Mouse (Mus musculus) lung, adult 2 months (tissue): ENCODE measurements around the gene St6galnac1. TPM values are rescaled to one million over a fixed set of nuclear protein-coding genes. Genes with fewer than 3 reads are reported as not detected.

Experiments
- DNase-seq: peaks from one replicate; pipeline ENCODE4 v3.0.0; 2022
- H3K4me1 ChIP-seq: fragments of 200-500 bp; 2 replicates; pipeline ENCODE4 v1.6.1; 2011; ENCODE audit warnings: low read length; ENCODE audit not compliant: control insufficient read depth, insufficient read depth
- H3K4me3 ChIP-seq: fragments of 200-500 bp; replicated peaks from 2 replicates; pipeline ENCODE3; 2011; ENCODE audit warnings: low read depth, mild to moderate bottlenecking, control low read depth, low read length; ENCODE audit errors: extremely low read depth
- CTCF ChIP-seq: fragments of 200-500 bp; IDR thresholded peaks from 2 replicates; pipeline ENCODE4 v1.5.1; 2011; ENCODE audit warnings: mild to moderate bottlenecking, low read length, control low read depth; ENCODE audit not compliant: insufficient read depth
- POLR2A ChIP-seq: fragments of 200-500 bp; IDR thresholded peaks from 2 replicates; pipeline ENCODE4 v1.6.1; 2011; ENCODE audit warnings: low read depth, mild to moderate bottlenecking, control low read depth, low read length, borderline replicate concordance; ENCODE audit errors: extremely low read depth
- WGBS: fragments of 180-500 bp; shearing (Covaris S2); methylation state at CpG from one replicate; pipeline ENCODE4 v1.1.7; 2018; 5-methylcytosine and 5-hydroxymethylcytosine counted together
- polyA plus RNA-seq: library from polyadenylated mRNA; depleted of rRNA; stranded (reverse); fragments of >200 nt; gene quantifications from 2 replicates; pipeline ENCODE4 v1.2.3, GENCODE M21; 2012; rRNA removed

Gene St6galnac1
- polyA plus RNA-seq, 1 experiment: 0.28 TPM

DNA sequence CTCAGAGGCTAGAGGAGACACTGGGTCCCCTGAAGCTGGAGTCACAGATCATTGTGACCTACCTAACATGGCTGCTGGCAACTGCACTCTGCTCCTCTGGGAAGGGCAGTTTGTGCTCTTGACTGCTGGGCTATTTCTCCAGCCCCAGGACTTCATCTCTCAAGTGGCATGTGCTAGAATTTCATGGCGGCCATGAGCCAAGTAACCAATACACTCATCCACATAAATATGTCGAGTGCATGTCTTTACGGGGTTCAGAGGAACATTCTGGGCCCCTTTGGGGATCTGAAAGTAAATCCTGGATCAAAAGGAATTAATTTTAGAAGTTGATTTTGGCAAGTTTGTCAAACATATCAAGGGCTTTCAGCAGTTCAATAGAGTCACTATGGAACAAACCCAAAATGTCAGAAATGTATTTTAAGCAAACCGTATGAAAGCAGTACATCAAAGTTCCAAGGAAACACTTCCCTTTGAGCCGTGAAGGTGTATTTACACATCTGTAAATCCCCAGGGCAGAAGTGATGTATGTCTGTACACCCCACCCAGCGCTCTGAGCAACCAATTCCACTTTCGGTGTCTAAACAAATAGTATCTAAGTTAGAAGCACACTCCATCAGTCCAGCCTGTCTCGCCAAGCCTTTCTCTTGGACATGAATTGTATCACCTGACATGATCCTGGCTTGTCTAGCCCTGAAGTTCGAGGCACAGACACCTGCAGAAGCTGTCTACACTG is 45.9 kb downstream of the St6galnac1 start:
- no peak overlapping the region for H3K4me3 ChIP-seq
- no peak for DNase-seq
- WGBS: 57% methylated on average over 9 of the region's 9 CpGs
- H3K4me1 ChIP-seq: peaks cover 3% of the 10 kb centered on the region; the same call in 1 of the 2 replicates
- no peak for TF ChIP-seq CTCF

DNA sequence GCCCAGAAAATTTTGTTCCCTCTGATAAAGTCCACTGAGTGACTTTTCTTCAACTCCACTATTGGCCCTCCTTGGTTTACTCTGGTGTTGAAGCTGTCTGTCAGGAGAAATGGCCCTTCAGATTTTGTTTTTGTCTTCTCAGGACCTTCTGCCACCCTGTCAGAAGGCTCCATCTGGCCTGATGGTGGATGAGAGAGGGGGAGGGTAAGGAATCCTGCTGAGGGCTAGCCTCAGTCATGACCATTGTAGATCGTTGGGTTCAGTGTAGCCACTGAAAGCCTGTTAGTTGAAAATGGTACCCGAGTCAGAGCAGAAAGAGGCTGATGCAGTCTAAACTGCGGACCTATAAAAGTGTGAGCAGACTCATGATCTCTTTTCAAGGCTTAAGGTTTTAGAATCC is 49.2 kb downstream of the St6galnac1 start:
- peaks cover 7% of the 10 kb centered on the region for H3K4me1 ChIP-seq
- H3K4me3 ChIP-seq: no peak overlapping the region
- TF ChIP-seq CTCF: no peak
- TF ChIP-seq POLR2A: no peak
- WGBS: 84% methylated on average over 3 of the region's 3 CpGs
- DNase-seq: no peak

DNA sequence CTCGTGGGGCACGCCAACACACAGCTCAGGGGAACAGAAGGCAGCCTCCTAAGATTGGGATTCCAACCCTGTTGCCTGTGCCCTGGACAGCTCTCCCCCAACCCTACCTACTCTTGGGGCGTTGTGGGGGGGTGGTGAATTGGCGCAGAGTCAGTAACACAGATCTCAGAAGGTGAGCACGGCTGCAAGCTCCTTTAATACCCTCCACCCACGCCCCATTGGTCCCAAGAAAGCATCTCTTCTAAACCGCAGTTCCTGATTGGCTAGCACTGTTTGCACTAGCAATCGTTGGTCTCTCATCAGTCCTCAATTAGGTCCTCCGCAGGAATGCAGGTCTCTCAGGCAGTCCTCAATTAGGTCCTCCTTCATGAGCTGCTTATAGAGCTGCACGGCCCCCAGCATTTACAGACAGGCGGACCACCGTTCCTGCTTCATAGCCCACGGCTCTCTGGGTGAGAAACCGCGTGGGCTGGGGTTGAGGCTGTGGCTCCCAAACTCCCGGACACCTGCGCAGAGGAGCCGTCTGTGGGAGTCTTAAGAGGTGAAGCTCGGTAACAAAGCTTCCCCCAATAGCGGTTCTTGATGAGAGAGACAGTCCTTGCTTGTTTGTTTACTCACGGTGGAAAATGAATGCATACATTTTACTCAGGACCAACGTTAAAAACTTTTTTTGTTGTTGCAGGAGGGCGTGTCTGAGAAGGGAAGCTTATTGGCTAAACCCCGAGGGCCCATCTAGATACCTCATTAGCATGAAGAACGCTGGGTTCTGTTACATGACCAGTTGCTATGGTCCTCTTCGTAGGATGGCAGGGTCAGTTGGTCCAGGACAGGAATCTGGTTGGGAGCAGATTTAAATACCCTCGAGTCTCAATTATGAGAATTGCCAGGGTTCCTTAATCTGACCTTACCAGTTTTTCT is 50.0 kb downstream of the St6galnac1 start:
- no peak for DNase-seq
- Histone ChIP-seq H3K4me3 (no peak overlapping the region), H3K4me1 (peaks cover 7% of the 10 kb centered on the region)
- no peak for TF ChIP-seq CTCF
- no peak for TF ChIP-seq POLR2A
- 46% methylated on average over 27 of the region's 27 CpGs for WGBS

DNA sequence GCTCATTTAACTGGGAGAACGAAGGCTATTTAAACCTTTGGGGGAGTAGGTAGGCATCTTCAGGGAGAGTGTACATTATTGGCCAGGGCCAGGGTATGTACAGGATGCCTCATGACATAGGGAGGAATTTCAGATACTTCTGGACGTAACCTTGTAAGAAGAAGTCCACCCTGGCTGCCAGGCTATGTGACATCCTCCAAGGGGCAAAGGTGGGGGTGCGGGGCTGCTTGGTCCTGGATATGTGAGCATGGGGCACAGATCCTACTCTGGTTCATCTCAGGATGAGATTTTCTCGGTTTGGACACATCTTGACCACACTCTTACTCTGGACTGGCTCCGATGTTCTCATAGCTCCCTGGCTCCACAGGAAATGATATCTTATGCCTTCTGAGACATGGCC is 52.2 kb downstream of the St6galnac1 start:
- no peak for DNase-seq
- 86% methylated on average over 5 of the region's 5 CpGs for WGBS
- no peak overlapping the region for H3K4me3 ChIP-seq

DNA sequence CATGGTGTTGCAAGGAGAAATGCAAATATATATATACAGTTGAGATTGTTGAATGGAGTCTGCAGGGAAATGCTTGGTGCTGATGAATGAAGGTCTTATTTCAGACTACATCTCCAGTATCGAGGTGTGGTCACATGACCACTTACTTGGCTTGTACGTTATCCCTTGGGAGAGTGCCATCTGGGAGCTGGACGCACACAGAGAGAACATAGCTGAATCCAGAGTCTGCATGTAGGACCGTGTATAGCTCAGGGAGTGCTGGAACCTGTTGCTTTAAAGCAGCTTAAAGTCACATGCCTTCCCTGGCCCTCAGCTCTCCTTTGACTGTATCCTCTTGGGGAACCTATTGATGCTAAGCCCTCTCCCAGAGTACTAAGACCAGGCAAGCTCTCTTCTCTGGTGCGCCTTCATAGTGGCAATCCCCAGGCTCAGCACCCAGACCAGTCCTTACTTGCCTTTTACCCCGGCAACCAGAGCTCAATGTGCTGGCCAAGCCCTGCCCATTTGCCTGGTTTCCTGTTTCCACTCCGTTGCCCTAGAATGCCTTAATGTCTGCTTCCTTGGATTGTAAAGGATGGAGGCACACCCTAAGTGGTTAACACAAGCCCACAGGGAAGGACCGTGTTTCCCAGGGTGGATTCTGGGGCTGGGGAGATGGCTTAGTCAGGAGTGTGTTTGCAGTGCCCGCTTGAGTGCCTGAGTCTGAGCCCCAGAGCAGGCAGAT is 53.6 kb downstream of the St6galnac1 start:
- TF ChIP-seq POLR2A: no peak
- TF ChIP-seq CTCF: no peak
- no peak for DNase-seq
- Histone ChIP-seq H3K4me3 (no peak overlapping the region), H3K4me1 (peaks cover 7% of the 10 kb centered on the region)
- WGBS: 30% methylated on average over 9 of the region's 9 CpGs

More for the DNA sequence above, 52.2 kb downstream of the St6galnac1 start:
- peaks cover 7% of the 10 kb centered on the region for H3K4me1 ChIP-seq
- TF ChIP-seq CTCF (no peak), POLR2A (no peak)

DNA sequence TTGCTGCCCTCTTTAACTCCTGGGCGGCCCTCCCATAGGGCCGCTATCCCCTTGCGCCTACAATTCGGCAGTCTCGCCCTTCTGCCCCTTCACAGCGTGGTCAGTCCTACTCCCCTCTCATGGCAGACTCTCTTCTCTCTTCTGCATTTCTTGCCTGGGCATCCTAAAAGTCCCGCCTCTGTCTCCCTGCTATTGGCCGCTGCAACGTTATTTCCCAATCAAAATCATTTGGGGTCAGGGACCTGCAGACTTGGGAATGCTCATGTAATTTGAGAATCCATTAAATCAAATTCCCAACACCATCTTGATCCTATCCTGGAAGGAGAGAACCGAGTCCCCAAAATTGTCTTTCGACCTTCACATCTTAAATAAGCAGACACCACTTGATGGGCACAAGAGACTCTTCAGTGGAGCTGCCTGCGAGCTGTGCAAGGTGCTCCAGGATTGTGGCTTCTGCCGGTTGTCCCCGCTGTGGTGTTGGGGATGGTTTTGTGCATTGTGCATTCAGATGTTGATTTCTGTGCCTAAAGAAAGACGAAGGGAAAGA is 54.9 kb downstream of the St6galnac1 start:
- TF ChIP-seq POLR2A: no peak
- no peak for TF ChIP-seq CTCF
- no peak for DNase-seq
- Histone ChIP-seq H3K4me3 (no peak overlapping the region), H3K4me1 (peaks cover 7% of the 10 kb centered on the region)
- 90% methylated on average over 15 of the region's 15 CpGs for WGBS

Other genes with a start within 250 kb of the St6galnac1 start
- gene Sphk1, start 244.6 kb downstream of the St6galnac1 start, polyA plus RNA-seq: 41.8 and 45.8 TPM in 2 replicates
- gene Ube2o, start 194.1 kb downstream of the St6galnac1 start, polyA plus RNA-seq: 18.3 and 18.8 TPM in 2 replicates
- gene Aanat, start 189.1 kb downstream of the St6galnac1 start, polyA plus RNA-seq: 0.15 TPM in 1 of 2 replicates, not detected in the other
- 82.2 and 87.8 TPM in 2 replicates for gene Rhbdf2, start 148.5 kb downstream of the St6galnac1 start, polyA plus RNA-seq
- 2.8 and 5.6 TPM in 2 replicates for gene Prcd, start 122.0 kb downstream of the St6galnac1 start, polyA plus RNA-seq
- gene Cygb, start 121.2 kb downstream of the St6galnac1 start, polyA plus RNA-seq: 33.6 and 41.2 TPM in 2 replicates
- 70.1 and 172 TPM in 2 replicates for gene Mxra7, start 52.5 kb upstream of the St6galnac1 start, polyA plus RNA-seq
- gene Mettl23, start 67.8 kb upstream of the St6galnac1 start, polyA plus RNA-seq: 26.2 and 26.4 TPM in 2 replicates
- 23.8 and 26.8 TPM in 2 replicates for gene Jmjd6, start 67.9 kb upstream of the St6galnac1 start, polyA plus RNA-seq
- gene Mfsd11, start 76.9 kb upstream of the St6galnac1 start, polyA plus RNA-seq: 22.3 and 22.5 TPM in 2 replicates
- 448 and 676 TPM in 2 replicates for gene Srsf2, start 77.6 kb upstream of the St6galnac1 start, polyA plus RNA-seq
- gene Mgat5b, start 143.4 kb upstream of the St6galnac1 start, polyA plus RNA-seq: 0.13 and 0.43 TPM in 2 replicates